Comparison of ENCODE assay signal across 35 mouse cellular contexts in genomic region chr8:106529885-106530482, GRCm38 (mm10). TPM values are rescaled to one million over a fixed set of nuclear protein-coding genes. Genes with fewer than 3 reads are reported as not detected.
DNase-seq lines count a peak whose midpoint lies in the region; ATAC-seq and TF ChIP-seq lines count a peak whose summit lies in the region.
"Had no signal": no experiment of that assay in that cellular context is flagged by ENCODE, and none has a peak within 500 bp of the region (broad histone marks: within the 10 kb centered on the region; RNA-seq: fewer than 3 reads in every experiment).

No protein-coding gene starts in this region.

- intact Hi-C loops in left cerebral cortex, postnatal 4 days (cut with DNase I), result no loop called here

- no peaks in the 10 kb centered on the region for H3K4me1 ChIP-seq in lung, postnatal 0 days (ENCODE audit: insufficient read depth, low read depth, low read length)
- H3K4me1 ChIP-seq: intestine, embryonic 15.5 days; liver, embryonic 13.5 days; megakaryocyte, embryonic 14.5 days; midbrain, embryonic 13.5 days had no signal

- H3K36me3 ChIP-seq in lung, postnatal 0 days (ENCODE audit: insufficient read depth, low read length), result no peaks in the 10 kb centered on the region
- H3K36me3 ChIP-seq: G1E; intestine, embryonic 15.5 days; liver, embryonic 13.5 days; midbrain, embryonic 13.5 days had no signal

- DNase-seq in adrenal gland, postnatal 36 days, result peak; percentile 10 to 13
- no peak for DNase-seq in adrenal gland, adult 8-10 months
- peak; percentile 27 for DNase-seq in lung, postnatal 0 days (ENCODE audit: low spot score)
- DNase-seq in lung, postnatal 25 days (ENCODE audit: low spot score), result no peak
- peak; percentile 91 for DNase-seq in fat pad, adult 2 months (ENCODE audit: extremely low read depth, low read depth, low spot score)
- DNase-seq in left cerebral cortex, postnatal 4 days, result no peak
- DNase-seq in right cerebral cortex, postnatal 10 days (ENCODE audit: low spot score in 2 of 2), result no peak
- no peak for DNase-seq in ovary, postnatal 36 days (ENCODE audit: low spot score)
- DNase-seq: cerebellum, adult 9-10 months; gastrocnemius, adult 2 months; liver, embryonic 13.5 days; lung, adult 2 months; right cerebral cortex, postnatal 25 days had no signal

- H3K27ac ChIP-seq in lung, postnatal 0 days (ENCODE audit: low read length), result no peak overlapping the region
- H3K27ac ChIP-seq: gastrocnemius, adult 2 months; intestine, embryonic 15.5 days; layer of hippocampus, adult 2 months; limb, embryonic 13.5 days; liver, embryonic 13.5 days; midbrain, embryonic 13.5 days had no signal

- no peaks in the 10 kb centered on the region for H3K27me3 ChIP-seq in lung, postnatal 0 days (replicated peaks; ENCODE audit: insufficient read depth, low read length)
- H3K27me3 ChIP-seq: CH12.LX; intestine, embryonic 15.5 days; limb, embryonic 13.5 days; liver, embryonic 13.5 days; midbrain, embryonic 13.5 days had no signal

- WGBS in lung, postnatal 0 days, result 88% methylated on average over 10 of the region's 10 CpGs

- TF ChIP-seq CTCF in lung, postnatal 0 days (IDR thresholded peaks at IDR 0.05), result no peak

- H3K4me2 ChIP-seq in lung, postnatal 0 days (replicated peaks; ENCODE audit: low read depth, low read length), result no peak overlapping the region
- H3K4me2 ChIP-seq: intestine, embryonic 15.5 days; limb, embryonic 13.5 days; liver, embryonic 13.5 days; midbrain, embryonic 13.5 days had no signal

- no peak overlapping the region for H3K4me3 ChIP-seq in lung, postnatal 0 days (ENCODE audit: low read depth, low read length)
- H3K4me3 ChIP-seq: erythroblast, embryonic 14.5 days; gastrocnemius, adult 2 months; intestine, embryonic 15.5 days; layer of hippocampus, adult 2 months; limb, embryonic 13.5 days; liver, embryonic 13.5 days; megakaryocyte, embryonic 14.5 days; midbrain, embryonic 13.5 days had no signal

- no peak for TF ChIP-seq EP300 in lung, postnatal 0 days (IDR thresholded peaks at IDR 0.05)

- 0 out of 2 replicates have a peak, but pooled peaks have one; percentile 23 for ATAC-seq in lung, postnatal 0 days
- ATAC-seq: forebrain, embryonic 14.5 days; hindbrain, embryonic 16.5 days; intestine, embryonic 15.5 days; midbrain, embryonic 13.5 days had no signal

- H3K9ac ChIP-seq in lung, postnatal 0 days (replicated peaks; ENCODE audit: low read depth), result no peak overlapping the region
- H3K9ac ChIP-seq: intestine, embryonic 15.5 days; limb, embryonic 13.5 days; liver, embryonic 13.5 days; midbrain, embryonic 13.5 days had no signal

- H3K9me3 ChIP-seq in lung, postnatal 0 days (ENCODE audit: low read length), result no peaks in the 10 kb centered on the region
- H3K9me3 ChIP-seq: G1E; intestine, embryonic 15.5 days; limb, embryonic 13.5 days; liver, embryonic 13.5 days; midbrain, embryonic 13.5 days had no signal

RNA-seq across cellular contexts. Expression of gene Cdh3, which starts 19.3 kb away (rescaled TPM):
- under 1 TPM; 0.23 to 0.86 TPM for total RNA-seq in adrenal gland, postnatal 36 days (2021)
- under 1 TPM; 0.35 to 0.81 (median 0.55) TPM for total RNA-seq in adrenal gland, adult 8-10 months (2022)
- polyA plus RNA-seq in lung, postnatal 0 days (2015; fragmentation: Nextera tagmentation; extraction: Ambion mirVana), result 2.3 and 2.6 TPM in 2 replicates
- under 1 TPM; 0.28 to 0.46 TPM for total RNA-seq in left cerebral cortex, postnatal 4 days (2021)
- total RNA-seq: CH12.LX; hematopoietic stem cell, adult 5-6 weeks; layer of hippocampus, adult 2 months; monocyte, adult 5-6 weeks had no signal
- polyA plus RNA-seq: erythroblast, embryonic 14.5 days; G1E had no signal

RNA-seq across cellular contexts. Expression of gene 6030452D12Rik, which starts 29.7 kb away (rescaled TPM):
- not detected for total RNA-seq in adrenal gland, postnatal 36 days (2021)
- total RNA-seq in adrenal gland, adult 8-10 months (2022), result not detected
- polyA plus RNA-seq in lung, postnatal 0 days (2015; fragmentation: Nextera tagmentation; extraction: Ambion mirVana), result not detected in 2 replicates
- total RNA-seq in left cerebral cortex, postnatal 4 days (2021), result not detected
- total RNA-seq: adrenal gland, adult 18-20 months; CH12.LX; G1E; gastrocnemius, adult 2 months; gastrocnemius, postnatal 4 days; hematopoietic stem cell, adult 5-6 weeks; layer of hippocampus, adult 2 months; left cerebral cortex, postnatal 14 days; monocyte, adult 5-6 weeks had no signal
- polyA plus RNA-seq: cortical plate, adult 2 months; embryonic facial prominence, embryonic 11.5 days; erythroblast, embryonic 14.5 days; forebrain, embryonic 14.5 days; frontal cortex, adult 2 months; G1E; heart, postnatal 0 days; hindbrain, embryonic 16.5 days; intestine, embryonic 15.5 days; kidney, embryonic 14.5 days; limb, embryonic 13.5 days; liver, embryonic 13.5 days; lung, adult 2 months; midbrain, embryonic 13.5 days; neural tube, embryonic 11.5 days; spleen, adult 2 months had no signal

RNA-seq across cellular contexts. Expression of gene Gm10073, which starts 43.3 kb away (rescaled TPM):
- 100 to 1,000 TPM; 132 to 140 TPM for total RNA-seq in adrenal gland, postnatal 36 days (2021)
- total RNA-seq in adrenal gland, adult 8-10 months (2022), result 100 to 1,000 TPM; 129 to 165 (median 142) TPM
- polyA plus RNA-seq in lung, postnatal 0 days (2015; fragmentation: Nextera tagmentation; extraction: Ambion mirVana), result 8.0 and 9.0 TPM in 2 replicates
- 100 to 1,000 TPM; 117 to 133 TPM for total RNA-seq in left cerebral cortex, postnatal 4 days (2021)

Comparison
In these comparisons a context has a peak if more than half of its experiments do, and no peak if none do; other contexts are left out.
1. DNase-seq: peak in adrenal gland, postnatal 36 days (2 of 2), lung, postnatal 0 days (single experiment) and fat pad, adult 2 months (single experiment); none in adrenal gland, adult 8-10 months (single experiment), lung, postnatal 25 days (single experiment), left cerebral cortex, postnatal 4 days (single experiment), right cerebral cortex, postnatal 10 days (0 of 2) and ovary, postnatal 36 days (single experiment).